Mouse (Mus musculus) lung, embryonic 14.5 days (tissue): ENCODE measurements around the gene Stat4. TPM values are rescaled to one million over a fixed set of nuclear protein-coding genes. Genes with fewer than 3 reads are reported as not detected.

Experiments used
- ATAC-seq: fragments of 200-750 bp; cut with Nextera tagmentation; 2 replicates; pipeline ENCODE4 v1.8.0; 2017; ENCODE audit warnings: mild to moderate bottlenecking, moderate TSS enrichment, moderate library complexity; ENCODE audit not compliant: insufficient read depth
- DNase-seq: peaks from one replicate; pipeline ENCODE4 v3.0.0-alpha.2; 2015
- H3K27ac ChIP-seq: fragments of 300-500 bp; sonication (generic); 2 replicates; pipeline ENCODE4 v1.5.1; 2014; ENCODE audit warnings: low read depth, mild to moderate bottlenecking, moderate library complexity
- H3K27me3 ChIP-seq: fragments of 300-500 bp; sonication (generic); 2 replicates; pipeline ENCODE4 v1.6.1; 2014; ENCODE audit warnings: low read length, control low read depth; ENCODE audit not compliant: insufficient read depth
- H3K36me3 ChIP-seq: fragments of 300-500 bp; sonication (generic); 2 replicates; pipeline ENCODE4 v1.6.1; 2014; ENCODE audit warnings: control low read depth; ENCODE audit not compliant: insufficient read depth
- H3K4me1 ChIP-seq: fragments of 300-500 bp; sonication (generic); 2 replicates; pipeline ENCODE4 v1.6.1; 2014; ENCODE audit warnings: antibody characterized with exemption, control low read depth; ENCODE audit not compliant: insufficient read depth
- H3K4me2 ChIP-seq: fragments of 300-500 bp; sonication (generic); 2 replicates; pipeline ENCODE4 v1.6.1; 2014; ENCODE audit warnings: mild to moderate bottlenecking
- H3K4me3 ChIP-seq: fragments of 300-500 bp; sonication (generic); 2 replicates; pipeline ENCODE4 v1.5.1; 2014; ENCODE audit warnings: low read depth, low read length
- H3K9ac ChIP-seq: fragments of 300-500 bp; sonication (generic); 2 replicates; pipeline ENCODE4 v1.6.1; 2014
- H3K9me3 ChIP-seq: fragments of 300-500 bp; sonication (generic); 2 replicates; pipeline ENCODE4 v1.6.1; 2016; ENCODE audit warnings: low read depth, low read length, control low read depth
- CTCF ChIP-seq: IDR thresholded peaks from 2 replicates; pipeline ENCODE4 v1.5.1; 2016; ENCODE audit warnings: antibody characterized with exemption, low read depth
- WGBS: fragments of 180-500 bp; shearing (Covaris S2); extraction: QIAGEN DNeasy Blood & Tissue Kit; methylation state at CpG from one replicate; pipeline ENCODE4 v1.1.7; 2014; 5-methylcytosine and 5-hydroxymethylcytosine counted together
- polyA plus RNA-seq: library from polyadenylated mRNA; unstranded; fragments of >200 nt; fragmentation: Nextera tagmentation; extraction: Ambion mirVana; gene quantifications from 2 replicates; pipeline ENCODE4 v1.2.1, GENCODE M21; 2014

Stat4 gene
- polyA plus RNA-seq, 1 experiment from 2014 or later = 4.0 TPM

- ATAC-seq = peak; percentile 36
- no peak overlapping the region for H3K27ac ChIP-seq
- H3K4me2 ChIP-seq = no peak overlapping the region
- no peaks in the 10 kb centered on the region for H3K4me1 ChIP-seq
- WGBS = 49% methylated on average over 9 of the region's 9 CpGs
- no peak overlapping the region for H3K9ac ChIP-seq
- no peak overlapping the region for H3K4me3 ChIP-seq
- no peak for TF ChIP-seq CTCF
- DNase-seq = peak; percentile 40
- 0 out of 2 replicates have a peak, but pooled peaks cover 3% of the 10 kb centered on the region for H3K36me3 ChIP-seq
- no peaks in the 10 kb centered on the region for H3K9me3 ChIP-seq
- H3K27me3 ChIP-seq = no peaks in the 10 kb centered on the region
These were observed 163.0 kb downstream of the Stat4 start for GRCm38 (mm10) chr1:52149934-52150346.

GRCm38 (mm10) chr1:52150676-52151075 lies 163.7 kb downstream of the Stat4 start:
- ATAC-seq (peak; percentile 57; the same call in 1 of the 2 replicates), DNase-seq (peak; percentile 37)
- H3K4me1 ChIP-seq = no peaks in the 10 kb centered on the region
- H3K9me3 ChIP-seq = no peaks in the 10 kb centered on the region
- WGBS = 23% methylated on average over 11 of the region's 11 CpGs
- H3K27me3 ChIP-seq = no peaks in the 10 kb centered on the region
- 0 out of 2 replicates have a peak, but pooled peaks cover 8% of the 10 kb centered on the region for H3K36me3 ChIP-seq
- H3K4me2 ChIP-seq = no peak overlapping the region
- no peak overlapping the region for H3K9ac ChIP-seq
- H3K27ac ChIP-seq = no peak overlapping the region
- TF ChIP-seq CTCF = no peak
- H3K4me3 ChIP-seq = no peak overlapping the region

- Histone ChIP-seq H3K4me1 (no peaks in the 10 kb centered on the region), H3K27me3 (no peaks in the 10 kb centered on the region), H3K9ac (no peak overlapping the region), H3K4me2 (no peak overlapping the region), H3K4me3 (no peak overlapping the region), H3K9me3 (no peaks in the 10 kb centered on the region), H3K27ac (no peak overlapping the region), H3K36me3 (0 out of 2 replicates have a peak, but pooled peaks cover 8% of the 10 kb centered on the region)
- DNase-seq (no peak), ATAC-seq (no peak)
- TF ChIP-seq CTCF = no peak
- WGBS = 94% methylated on average over 5 of the region's 5 CpGs
These were observed 164.2 kb downstream of the Stat4 start for GRCm38 (mm10) chr1:52151166-52151565.

- WGBS = 61% methylated on average over 13 of the region's 13 CpGs
- no peaks in the 10 kb centered on the region for H3K4me1 ChIP-seq
- no peak overlapping the region for H3K9ac ChIP-seq
- TF ChIP-seq CTCF = no peak
- H3K27me3 ChIP-seq = no peaks in the 10 kb centered on the region
- no peak for ATAC-seq
- H3K27ac ChIP-seq = no peak overlapping the region
- peak; percentile 32 for DNase-seq
- H3K36me3 ChIP-seq = peaks cover 8% of the 10 kb centered on the region; the same call in 1 of the 2 replicates
- H3K4me2 ChIP-seq = no peak overlapping the region
- no peak overlapping the region for H3K4me3 ChIP-seq
- no peaks in the 10 kb centered on the region for H3K9me3 ChIP-seq
These were observed 165.4 kb downstream of the Stat4 start for GRCm38 (mm10) chr1:52152369-52152768.

GRCm38 (mm10) chr1:52152936-52153335 lies 166.0 kb downstream of the Stat4 start:
- H3K9ac ChIP-seq = no peak overlapping the region
- no peak overlapping the region for H3K4me2 ChIP-seq
- peaks cover 10% of the 10 kb centered on the region; the same call in 1 of the 2 replicates for H3K36me3 ChIP-seq
- TF ChIP-seq CTCF = no peak
- H3K27me3 ChIP-seq = no peaks in the 10 kb centered on the region
- DNase-seq (no peak), ATAC-seq (no peak)
- no peak overlapping the region for H3K4me3 ChIP-seq
- H3K27ac ChIP-seq = no peak overlapping the region
- WGBS = 50% methylated on average over 3 of the region's 3 CpGs
- H3K9me3 ChIP-seq = no peaks in the 10 kb centered on the region
- no peaks in the 10 kb centered on the region for H3K4me1 ChIP-seq

GRCm38 (mm10) chr1:52154890-52155289 lies 167.9 kb downstream of the Stat4 start:
- H3K9me3 ChIP-seq = no peaks in the 10 kb centered on the region
- no peak for TF ChIP-seq CTCF
- ATAC-seq (no peak), DNase-seq (no peak)
- H3K9ac ChIP-seq = no peak overlapping the region
- H3K27ac ChIP-seq = no peak overlapping the region
- H3K4me2 ChIP-seq = no peak overlapping the region
- no peaks in the 10 kb centered on the region for H3K4me1 ChIP-seq
- 88% methylated on average over 8 of the region's 8 CpGs for WGBS
- H3K4me3 ChIP-seq = no peak overlapping the region
- no peaks in the 10 kb centered on the region for H3K27me3 ChIP-seq
- H3K36me3 ChIP-seq = peaks cover 21% of the 10 kb centered on the region; the same call in 1 of the 2 replicates

GRCm38 (mm10) chr1:52156351-52156750 lies 169.4 kb downstream of the Stat4 start:
- Histone ChIP-seq H3K9me3 (no peaks in the 10 kb centered on the region), H3K4me3 (no peak overlapping the region), H3K27me3 (no peaks in the 10 kb centered on the region), H3K9ac (no peak overlapping the region), H3K27ac (no peak overlapping the region), H3K36me3 (peaks cover 25% of the 10 kb centered on the region; the same call in 1 of the 2 replicates), H3K4me2 (no peak overlapping the region), H3K4me1 (no peaks in the 10 kb centered on the region)
- DNase-seq = no peak
- no peak for ATAC-seq
- TF ChIP-seq CTCF = no peak
- WGBS = 75% methylated on average over 10 of the region's 10 CpGs

Other genes starting within 250 kb of the Stat4 start
- 117 and 118 TPM in 2 replicates for gene Myo1b, start 71.1 kb upstream of the Stat4 start, polyA plus RNA-seq
- 21.4 and 23.5 TPM in 2 replicates for gene Stat1, start 132.3 kb downstream of the Stat4 start, polyA plus RNA-seq
- 34.3 and 34.4 TPM in 2 replicates for gene Gls, start 246.1 kb downstream of the Stat4 start, polyA plus RNA-seq